Mouse (Mus musculus) embryonic fibroblast, embryonic 13.5 days (primary cell): ENCODE results near the gene Pth2r.

ENCODE experiments used
- CTCF ChIP-seq: IDR thresholded peaks from 2 replicates; pipeline ENCODE4 v1.5.1; 2011; ENCODE audit warnings: mild to moderate bottlenecking, control low read depth, low read length, moderate library complexity, borderline replicate concordance; ENCODE audit not compliant: insufficient read depth
- POLR2A ChIP-seq: IDR thresholded peaks from 2 replicates; pipeline ENCODE4 v1.6.1; 2011; ENCODE audit warnings: low read depth, mild to moderate bottlenecking, control low read depth, low read length, moderate library complexity

DNA sequence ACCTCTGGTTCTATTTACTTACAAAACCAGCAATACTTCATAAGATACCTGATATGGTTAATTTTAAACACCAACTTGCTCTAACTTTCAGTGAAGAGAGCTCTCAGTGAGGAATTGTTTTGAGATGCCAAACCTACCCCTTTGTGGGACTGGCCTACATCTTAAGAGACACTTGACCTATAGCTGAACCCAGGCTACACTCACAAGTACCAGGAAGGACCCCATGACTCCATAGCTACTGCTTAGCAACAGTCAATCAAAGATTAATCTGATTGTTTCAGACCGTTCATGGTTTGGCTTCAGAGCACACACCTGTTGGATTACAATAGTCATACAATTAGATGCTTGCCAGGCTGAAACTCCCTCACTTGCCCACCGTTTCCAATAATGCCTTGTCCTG, 71.1 kb downstream of the Pth2r start:
- TF ChIP-seq POLR2A: no peak
- no peak for TF ChIP-seq CTCF
